Mouse (Mus musculus) retina, postnatal 1 day (tissue): ENCODE results near the gene Uap1.
"Not testable (repeated sequence)": the region's sequence is repeated elsewhere in the genome, so short reads cannot be mapped to it uniquely, and the experiment has no call there.

Experiments used
- DNase-seq: peaks from one replicate; pipeline ENCODE4 v3.0.0-alpha.2; 2012

The Uap1 gene

DNA sequence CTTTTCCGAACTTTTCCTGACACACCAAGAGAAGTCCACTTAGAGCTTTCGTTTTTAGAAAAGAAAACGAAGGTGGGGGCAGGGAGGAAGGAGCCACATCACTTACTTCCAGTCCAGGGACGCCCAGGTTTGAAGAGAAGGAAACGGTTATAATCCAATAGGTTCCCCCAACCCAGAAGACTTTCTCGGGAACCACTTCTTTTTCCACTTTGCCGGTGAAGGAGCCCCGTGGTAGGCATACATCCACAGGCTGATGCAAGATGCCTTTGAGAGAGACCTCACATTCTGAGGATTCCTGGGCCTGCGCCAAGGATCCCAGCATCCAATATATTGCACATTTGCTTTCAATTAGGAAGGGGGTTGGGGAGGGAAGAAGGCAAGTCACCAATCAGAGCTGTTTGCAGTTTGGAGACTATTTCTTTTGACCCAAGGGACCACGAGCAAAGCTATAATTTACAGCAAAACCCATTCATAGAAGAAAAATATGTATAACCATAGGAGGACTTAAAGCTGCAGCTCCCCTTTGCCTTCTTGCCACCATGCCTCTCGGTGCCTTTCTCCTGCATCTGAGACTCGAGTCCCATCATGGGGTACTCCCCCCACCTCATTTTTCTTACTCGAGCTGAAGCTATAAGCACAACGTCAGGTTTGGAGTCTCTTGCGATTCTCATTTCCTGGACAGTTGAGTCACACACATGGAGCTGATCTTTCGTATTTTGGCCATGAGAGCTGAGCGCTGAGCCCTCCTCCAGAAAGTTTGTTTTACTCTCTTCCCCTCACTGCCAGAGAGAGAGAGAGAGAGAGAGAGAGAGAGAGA, 64.0 kb downstream of the Uap1 start, which contains the start of gene Ddr2:
TSS of gene Ddr2 (minus strand) at position 247 of the 817 bp plus-strand sequence.
- no peak for DNase-seq

GRCm38 (mm10) chr1:170109776-170110515, 64.8 kb downstream of the Uap1 start:
- DNase-seq = no peak

GRCm38 (mm10) chr1:170102814-170103213, 71.9 kb downstream of the Uap1 start:
- DNase-seq = not testable (repeated sequence)
